Mouse (Mus musculus) stomach, postnatal 0 days (tissue): ENCODE data around the gene Map2k3. TPM values are rescaled to one million over a fixed set of nuclear protein-coding genes. Genes with fewer than 3 reads are reported as not detected.

Source experiments
- ATAC-seq: fragments of 200-750 bp; cut with Nextera tagmentation; 2 replicates; pipeline ENCODE4 v1.8.0; 2017; ENCODE audit not compliant: low FRiP score, low TSS enrichment
- DNase-seq: peaks from one replicate; pipeline ENCODE4 v3.0.0-alpha.2; 2016; ENCODE audit warnings: low spot score
- H3K27ac ChIP-seq: fragments of 300-500 bp; sonication (generic); replicated peaks from 2 replicates; pipeline ENCODE4 v1.5.1; 2014; ENCODE audit warnings: mild to moderate bottlenecking, control low read depth
- H3K27me3 ChIP-seq: fragments of 300-500 bp; sonication (generic); 2 replicates; pipeline ENCODE4 v1.6.1; 2014; ENCODE audit warnings: low read length; ENCODE audit not compliant: control insufficient read depth, insufficient read depth
- H3K36me3 ChIP-seq: fragments of 300-500 bp; sonication (generic); 2 replicates; pipeline ENCODE4 v1.6.1; 2014; ENCODE audit warnings: low read length, mixed read lengths; ENCODE audit not compliant: control insufficient read depth, insufficient read depth
- H3K4me1 ChIP-seq: fragments of 300-500 bp; sonication (generic); replicated peaks from 2 replicates; pipeline ENCODE4 v1.6.1; 2014; ENCODE audit warnings: antibody characterized with exemption; ENCODE audit not compliant: control insufficient read depth, insufficient read depth
- H3K4me2 ChIP-seq: fragments of 300-500 bp; sonication (generic); replicated peaks from 2 replicates; pipeline ENCODE4 v1.6.1; 2014; ENCODE audit warnings: low read depth, mild to moderate bottlenecking, control low read depth, moderate library complexity
- H3K4me3 ChIP-seq: fragments of 300-500 bp; sonication (generic); 2 replicates; pipeline ENCODE4 v1.5.1; 2014; ENCODE audit warnings: low read depth, low read length, control low read depth
- H3K9ac ChIP-seq: fragments of 300-500 bp; sonication (generic); 2 replicates; pipeline ENCODE4 v1.6.1; 2014; ENCODE audit warnings: mild to moderate bottlenecking, low read length, control low read depth, mixed read lengths
- H3K9me3 ChIP-seq: fragments of 300-500 bp; sonication (generic); 2 replicates; pipeline ENCODE4 v1.6.1; 2016; ENCODE audit warnings: low read length; ENCODE audit not compliant: control insufficient read depth
- CTCF ChIP-seq: IDR thresholded peaks from 2 replicates; pipeline ENCODE4 v1.5.1; 2016; ENCODE audit warnings: antibody characterized with exemption, low read depth, mild to moderate bottlenecking, moderate library complexity
- EP300 ChIP-seq: optimal IDR thresholded peaks from 2 replicates; pipeline ENCODE3; 2016; ENCODE audit warnings: antibody characterized with exemption
- WGBS: fragments of 180-500 bp; shearing (Covaris S2); extraction: QIAGEN DNeasy Blood & Tissue Kit; methylation state at CpG from one replicate; pipeline ENCODE4 v1.1.7; 2014; 5-methylcytosine and 5-hydroxymethylcytosine counted together
- polyA plus RNA-seq: library from polyadenylated mRNA; unstranded; fragments of >200 nt; fragmentation: Nextera tagmentation; extraction: Ambion mirVana; gene quantifications from 2 replicates; pipeline ENCODE4 v1.2.1, GENCODE M21; 2015

Map2k3 gene
- polyA plus RNA-seq, 1 experiment from 2014 or later = 105 TPM

GRCm38 (mm10) chr11:60930724-60931281, 1.0 kb upstream of the Map2k3 start:
- Histone ChIP-seq H3K4me1 (peaks cover 12% of the 10 kb centered on the region), H3K27ac (peak overlapping the region; percentile 53; the same call in 1 of the 2 replicates), H3K27me3 (no peaks in the 10 kb centered on the region), H3K4me2 (peak overlapping the region; percentile 88), H3K4me3 (peak overlapping the region; percentile 90), H3K36me3 (no peaks in the 10 kb centered on the region), H3K9me3 (no peaks in the 10 kb centered on the region), H3K9ac (peak overlapping the region; percentile 52)
- ATAC-seq = peak; percentile 33
- 24% methylated on average over 7 of the region's 7 CpGs for WGBS
- TF ChIP-seq EP300 (no peak), CTCF (no peak)
- peak; percentile 63 for DNase-seq

- no peaks in the 10 kb centered on the region for H3K27me3 ChIP-seq
- H3K9me3 ChIP-seq = no peaks in the 10 kb centered on the region
- peak overlapping the region; percentile 53; the same call in 1 of the 2 replicates for H3K27ac ChIP-seq
- H3K4me1 ChIP-seq = peaks cover 12% of the 10 kb centered on the region
- H3K4me2 ChIP-seq = peak overlapping the region; percentile 88
- peak overlapping the region; percentile 52 for H3K9ac ChIP-seq
- H3K36me3 ChIP-seq = no peaks in the 10 kb centered on the region
- WGBS = under 1% methylated on average over 30 of the region's 30 CpGs
- ATAC-seq (peak; percentile 0; the same call in 1 of the 2 replicates), DNase-seq (no peak)
- peak overlapping the region; percentile 90 for H3K4me3 ChIP-seq
- peak; percentile 17; the same call in 1 of the 2 replicates for TF ChIP-seq CTCF
- TF ChIP-seq EP300 = no peak
Measured at GRCm38 (mm10) chr11:60931282-60931868, 458 bp upstream of the Map2k3 start.

- Histone ChIP-seq H3K27ac (peak overlapping the region; percentile 93), H3K27me3 (no peaks in the 10 kb centered on the region), H3K9me3 (no peaks in the 10 kb centered on the region), H3K4me2 (peak overlapping the region; percentile 88), H3K9ac (peak overlapping the region; percentile 89), H3K4me1 (peaks cover 12% of the 10 kb centered on the region), H3K36me3 (no peaks in the 10 kb centered on the region), H3K4me3 (peak overlapping the region; percentile 90)
- TF ChIP-seq EP300 (no peak), CTCF (no peak)
- no peak for ATAC-seq
- no peak for DNase-seq
- 2% methylated on average over 7 of the region's 7 CpGs for WGBS
Measured at GRCm38 (mm10) chr11:60932503-60933020, 729 bp downstream of the Map2k3 start.

GRCm38 (mm10) chr11:60933178-60933930, 1.5 kb downstream of the Map2k3 start:
- H3K9ac ChIP-seq = peak overlapping the region; percentile 8
- H3K27ac ChIP-seq = peak overlapping the region; percentile 1; the same call in 1 of the 2 replicates
- TF ChIP-seq EP300 = no peak
- no peak for TF ChIP-seq CTCF
- H3K4me2 ChIP-seq = peak overlapping the region; percentile 88
- no peaks in the 10 kb centered on the region for H3K9me3 ChIP-seq
- no peaks in the 10 kb centered on the region for H3K27me3 ChIP-seq
- 69% methylated on average over 10 of the region's 10 CpGs for WGBS
- no peaks in the 10 kb centered on the region for H3K36me3 ChIP-seq
- peaks cover 12% of the 10 kb centered on the region for H3K4me1 ChIP-seq
- DNase-seq = peak; percentile 39
- peak overlapping the region; percentile 90; the same call in 1 of the 2 replicates for H3K4me3 ChIP-seq
- ATAC-seq = no peak

- Histone ChIP-seq H3K36me3 (no peaks in the 10 kb centered on the region), H3K4me1 (peaks cover 12% of the 10 kb centered on the region), H3K9me3 (no peaks in the 10 kb centered on the region), H3K27ac (peak overlapping the region; percentile 82), H3K27me3 (no peaks in the 10 kb centered on the region), H3K4me3 (no peak overlapping the region), H3K4me2 (peak overlapping the region; percentile 12), H3K9ac (peak overlapping the region; percentile 31; the same call in 1 of the 2 replicates)
- TF ChIP-seq EP300 = no peak
- TF ChIP-seq CTCF = no peak
- no peak for ATAC-seq
- no peak for DNase-seq
- 48% methylated on average over 2 of the region's 2 CpGs for WGBS
Measured at GRCm38 (mm10) chr11:60934795-60935194, 3.0 kb downstream of the Map2k3 start.
